Mouse (Mus musculus) heart, postnatal 0 days (tissue): ENCODE results near the gene Zscan22.

Source experiments
- CTCF ChIP-seq: IDR thresholded peaks from 2 replicates; pipeline ENCODE4 v1.5.1; 2016; ENCODE audit warnings: antibody characterized with exemption, control low read depth, low read depth
- EP300 ChIP-seq: IDR thresholded peaks from 2 replicates; pipeline ENCODE4 v1.6.1; 2016; ENCODE audit warnings: antibody characterized with exemption, low read depth

DNA sequence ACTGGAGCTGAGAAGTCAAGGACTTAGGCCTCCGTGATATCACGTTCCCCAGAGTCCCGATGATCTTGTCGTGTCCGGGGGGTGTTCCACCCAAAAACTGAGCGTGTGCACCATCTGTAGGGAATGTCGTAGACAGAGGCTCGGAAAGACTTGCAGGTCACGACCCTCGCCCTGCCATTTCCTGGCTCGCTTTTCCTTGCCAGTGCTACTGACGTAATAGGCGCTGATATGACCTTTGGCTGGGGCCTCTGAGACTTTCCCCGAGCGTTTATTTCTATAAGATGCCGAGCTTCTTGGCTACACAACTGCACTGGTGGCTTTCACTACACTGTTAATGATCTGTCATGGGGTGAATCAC is 52.2 kb downstream of the Zscan22 start:
- TF ChIP-seq EP300 = no peak
- no peak for TF ChIP-seq CTCF
